Mouse (Mus musculus) liver, adult 2 months (tissue): ENCODE data around the gene Dtd1. TPM values are rescaled to one million over a fixed set of nuclear protein-coding genes. Genes with fewer than 3 reads are reported as not detected.

Experiments
- DNase-seq: peaks from one replicate; pipeline ENCODE4 v3.0.0-alpha.2; 2011; ENCODE audit warnings: low read depth, low spot score; ENCODE audit errors: extremely low read depth
- H3K27ac ChIP-seq: fragments of 200-500 bp; replicated peaks from 2 replicates; pipeline ENCODE4 v1.5.1; 2012; ENCODE audit warnings: low read depth, mild to moderate bottlenecking, control low read depth, inconsistent platforms, low read length; ENCODE audit not compliant: insufficient read depth
- H3K27me3 ChIP-seq: fragments of 200-500 bp; 2 replicates; pipeline ENCODE4 v1.6.1; 2012; ENCODE audit warnings: mild to moderate bottlenecking, moderate library complexity, low read length, inconsistent platforms; ENCODE audit not compliant: control insufficient read depth, insufficient read depth
- H3K36me3 ChIP-seq: fragments of 200-500 bp; 2 replicates; pipeline ENCODE4 v1.6.1; 2012; ENCODE audit warnings: low read length, inconsistent platforms; ENCODE audit not compliant: control insufficient read depth, insufficient read depth
- H3K4me1 ChIP-seq: fragments of 200-500 bp; 2 replicates; pipeline ENCODE4 v1.6.1; 2011; ENCODE audit warnings: low read length; ENCODE audit not compliant: control insufficient read depth, insufficient read depth
- H3K4me3 ChIP-seq: fragments of 200-500 bp; 2 replicates; pipeline ENCODE4 v1.5.1; 2011; ENCODE audit warnings: low read depth, mild to moderate bottlenecking, control low read depth, low read length, moderate library complexity; ENCODE audit not compliant: insufficient read depth
- H3K79me2 ChIP-seq: fragments of 200-500 bp; 2 replicates; pipeline ENCODE4 v1.6.1; 2012; ENCODE audit warnings: inconsistent platforms, mild to moderate bottlenecking, low read length, moderate library complexity; ENCODE audit not compliant: control insufficient read depth, insufficient read depth
- H3K9ac ChIP-seq: fragments of 200-500 bp; 2 replicates; pipeline ENCODE4 v1.6.1; 2012; ENCODE audit warnings: low read depth, mild to moderate bottlenecking, control low read depth, inconsistent platforms, low read length
- CTCF ChIP-seq: fragments of 200-500 bp; IDR thresholded peaks from 2 replicates; pipeline ENCODE4 v1.5.1; 2011; ENCODE audit warnings: low read depth, low read length, control low read depth
- POLR2A ChIP-seq: fragments of 200-500 bp; IDR thresholded peaks from 2 replicates; pipeline ENCODE4 v1.6.1; 2011; ENCODE audit warnings: low read length, control low read depth; ENCODE audit not compliant: insufficient read depth; ENCODE audit errors: extremely low read depth
- WGBS: fragments of 180-500 bp; shearing (Covaris S2); methylation state at CpG from one replicate; pipeline ENCODE4 v1.1.7; 2018; 5-methylcytosine and 5-hydroxymethylcytosine counted together
- polyA plus RNA-seq: library from polyadenylated mRNA; depleted of rRNA; stranded (reverse); fragments of >200 nt; gene quantifications from 2 replicates; pipeline ENCODE4 v1.2.3, GENCODE M21; 2012
- total RNA-seq: library from RNA; depleted of rRNA; stranded (reverse); fragments of >200 nt; gene quantifications from 2 replicates; pipeline ENCODE4 v1.2.3, GENCODE M21; 2014

Gene Dtd1
- total and polyA plus RNA-seq, 2 experiments: 8.8 to 14.2 TPM

GRCm38 (mm10) chr2:144617074-144617874 lies 17.6 kb downstream of the Dtd1 start:
- Histone ChIP-seq H3K27ac (no peak overlapping the region), H3K9ac (no peak overlapping the region), H3K4me1 (no peaks in the 10 kb centered on the region), H3K79me2 (no peaks in the 10 kb centered on the region), H3K4me3 (no peak overlapping the region), H3K27me3 (no peaks in the 10 kb centered on the region), H3K36me3 (no peaks in the 10 kb centered on the region; the same call in none of the 2 replicates)
- DNase-seq: no peak
- TF ChIP-seq POLR2A (no peak), CTCF (no peak)
- 83% methylated on average over 16 of the region's 16 CpGs for WGBS

- no peak for DNase-seq
- TF ChIP-seq POLR2A: no peak
- TF ChIP-seq CTCF: no peak
Observed at GRCm38 (mm10) chr2:144621491-144621890, 21.8 kb downstream of the Dtd1 start.

GRCm38 (mm10) chr2:144633551-144633950 lies 33.9 kb downstream of the Dtd1 start:
- no peaks in the 10 kb centered on the region for H3K79me2 ChIP-seq
- no peak for DNase-seq
- no peak for TF ChIP-seq CTCF
- no peak for TF ChIP-seq POLR2A
- no peak overlapping the region for H3K27ac ChIP-seq
- H3K4me3 ChIP-seq: no peak overlapping the region
- H3K9ac ChIP-seq: no peak overlapping the region
- WGBS: 85% methylated on average over 2 of the region's 2 CpGs
- H3K27me3 ChIP-seq: no peaks in the 10 kb centered on the region
- no peaks in the 10 kb centered on the region for H3K4me1 ChIP-seq
- H3K36me3 ChIP-seq: no peaks in the 10 kb centered on the region

More at GRCm38 (mm10) chr2:144621491-144621890, 21.8 kb downstream of the Dtd1 start:
- Histone ChIP-seq H3K27me3 (no peaks in the 10 kb centered on the region), H3K27ac (no peak overlapping the region), H3K9ac (no peak overlapping the region), H3K79me2 (no peaks in the 10 kb centered on the region), H3K4me1 (no peaks in the 10 kb centered on the region), H3K36me3 (peaks cover 3% of the 10 kb centered on the region), H3K4me3 (no peak overlapping the region)
- 95% methylated on average over 6 of the region's 6 CpGs for WGBS

DNA sequence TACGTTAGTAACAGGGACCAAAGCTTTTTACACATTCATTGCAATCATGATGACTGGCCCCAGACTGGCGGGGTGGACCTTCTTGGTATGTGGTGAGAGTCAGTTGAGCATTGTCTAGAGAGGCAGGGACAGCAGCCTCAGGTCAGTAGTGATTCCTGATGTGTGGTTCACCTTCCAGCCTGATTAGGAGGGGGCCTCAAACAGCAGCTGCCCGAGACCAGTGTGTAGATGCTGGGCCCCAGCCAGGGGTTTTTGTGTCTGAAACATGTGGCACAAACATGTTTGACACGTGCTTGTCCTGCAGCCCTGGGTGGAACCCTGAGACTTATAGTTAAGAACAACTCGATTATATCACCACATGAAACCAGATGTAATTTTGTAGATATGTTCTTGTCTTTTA lies 34.5 kb downstream of the Dtd1 start:
- Histone ChIP-seq H3K27ac (no peak overlapping the region), H3K79me2 (no peaks in the 10 kb centered on the region), H3K36me3 (no peaks in the 10 kb centered on the region), H3K4me3 (no peak overlapping the region), H3K4me1 (no peaks in the 10 kb centered on the region), H3K27me3 (no peaks in the 10 kb centered on the region), H3K9ac (no peak overlapping the region)
- TF ChIP-seq CTCF (no peak), POLR2A (no peak)
- no peak for DNase-seq
- 76% methylated on average over 5 of the region's 5 CpGs for WGBS

DNA sequence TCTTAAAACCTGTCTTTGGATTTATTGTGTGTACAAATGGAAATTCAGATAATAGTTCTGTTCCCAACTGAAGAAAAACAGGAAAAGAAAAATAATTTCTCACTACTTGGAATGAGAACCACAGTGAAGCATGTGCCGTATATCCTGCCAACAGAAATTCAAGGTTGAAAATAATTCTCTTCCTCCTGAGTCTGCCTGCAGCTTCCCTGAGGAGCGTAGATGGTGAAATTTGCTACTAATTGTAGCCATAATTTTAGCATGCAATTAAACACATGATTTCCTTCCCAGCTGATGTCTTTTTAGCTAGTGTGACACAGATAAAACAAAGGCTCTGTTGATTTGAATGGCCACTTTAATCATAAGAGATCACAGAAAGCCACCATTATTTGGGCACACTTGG lies 35.0 kb downstream of the Dtd1 start:
- no peaks in the 10 kb centered on the region for H3K4me1 ChIP-seq
- H3K36me3 ChIP-seq: no peaks in the 10 kb centered on the region
- WGBS: 87% methylated on average over 2 of the region's 2 CpGs
- no peak overlapping the region for H3K27ac ChIP-seq
- no peak overlapping the region for H3K9ac ChIP-seq
- no peaks in the 10 kb centered on the region for H3K79me2 ChIP-seq
- H3K27me3 ChIP-seq: no peaks in the 10 kb centered on the region
- H3K4me3 ChIP-seq: no peak overlapping the region
- TF ChIP-seq CTCF: no peak
- no peak for DNase-seq

DNA sequence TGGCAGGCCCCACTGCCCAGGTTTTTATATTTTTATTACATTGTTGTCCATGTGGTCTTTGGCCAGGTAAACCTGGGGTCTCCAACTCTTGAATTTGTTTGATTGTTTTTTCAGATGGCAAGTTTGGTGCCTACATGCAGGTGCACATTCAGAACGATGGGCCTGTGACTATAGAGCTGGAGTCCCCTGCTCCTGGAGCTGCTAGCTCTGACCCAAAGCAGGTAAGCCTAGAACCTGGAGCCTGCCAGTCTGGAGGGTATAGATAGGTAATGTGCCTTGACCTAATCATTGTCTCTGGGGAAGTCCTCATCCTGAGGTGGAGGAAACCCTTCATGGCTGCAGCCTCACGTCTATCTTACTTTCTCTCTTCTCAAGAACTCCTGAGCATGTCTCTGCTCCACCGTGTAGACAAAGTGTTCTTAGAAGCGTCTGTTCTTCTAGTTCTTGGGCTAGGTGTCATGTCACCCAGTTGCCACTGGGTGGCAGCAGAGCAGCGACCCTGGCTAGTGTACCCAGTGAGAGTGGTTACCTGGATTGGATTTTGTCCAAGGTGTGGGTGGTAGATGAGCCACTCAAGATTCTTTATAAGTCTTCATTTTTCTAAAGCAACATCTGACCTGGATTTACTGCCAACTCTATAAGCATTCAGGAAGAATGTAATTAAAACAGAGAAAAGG lies 36.1 kb downstream of the Dtd1 start:
- 22% methylated on average over 5 of the region's 5 CpGs for WGBS
- H3K4me1 ChIP-seq: no peaks in the 10 kb centered on the region
- H3K27me3 ChIP-seq: no peaks in the 10 kb centered on the region
- no peaks in the 10 kb centered on the region for H3K36me3 ChIP-seq
- H3K4me3 ChIP-seq: no peak overlapping the region
- DNase-seq: peak; percentile 15
- no peak for TF ChIP-seq POLR2A
- peak; percentile 94 for TF ChIP-seq CTCF
- no peaks in the 10 kb centered on the region for H3K79me2 ChIP-seq
- H3K27ac ChIP-seq: no peak overlapping the region
- H3K9ac ChIP-seq: no peak overlapping the region
